Mouse (Mus musculus): ENCODE measurements around the gene Bpgm. TPM values are rescaled to one million over a fixed set of nuclear protein-coding genes. Genes with fewer than 3 reads are reported as not detected.

Bpgm gene
- total RNA-seq, 2 experiments from 2014 or later: 70.2 to 75.5 TPM

DNA sequence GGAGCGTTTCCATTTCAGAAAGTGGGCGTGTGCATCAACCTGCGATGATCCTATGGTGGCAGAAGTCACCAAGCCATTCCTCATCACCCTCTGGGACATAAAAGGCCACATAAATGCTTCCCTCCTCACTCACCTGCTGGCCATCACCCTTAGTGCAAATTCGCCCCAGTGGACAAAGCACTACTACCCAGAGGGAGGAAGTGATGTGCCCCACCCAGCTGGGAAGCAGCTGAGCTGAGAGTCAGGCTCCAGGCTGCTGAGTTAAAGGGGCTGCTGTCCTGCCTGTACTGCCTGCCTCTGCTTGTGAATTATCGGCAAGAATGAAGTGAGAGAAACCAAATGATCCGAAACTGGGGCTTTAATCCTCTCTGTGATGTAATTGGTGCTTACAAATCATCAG, 49.9 kb downstream of the Bpgm start:
- DNase-seq (ENCODE audit: low spot score in 2 of 2): no peak

DNA sequence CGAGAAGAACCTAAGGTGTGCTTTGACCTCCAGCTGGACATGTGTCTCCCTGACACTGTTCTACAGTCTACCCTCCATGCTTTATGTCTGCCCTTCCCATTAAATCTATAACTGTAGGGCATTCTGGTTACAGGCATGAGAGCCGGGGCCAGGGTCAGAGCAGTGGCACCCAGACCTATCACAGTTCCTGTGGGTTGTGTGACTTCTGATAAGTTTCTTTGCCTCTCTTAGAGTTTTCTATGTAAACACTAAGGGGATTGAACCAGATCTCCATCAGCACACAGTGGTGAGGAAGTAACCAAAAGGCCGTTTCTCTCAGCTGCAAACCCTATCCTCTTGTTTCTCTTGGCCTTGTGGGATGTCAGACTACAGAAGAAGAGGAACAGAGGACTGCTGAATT, 50.4 kb downstream of the Bpgm start:
- DNase-seq (ENCODE audit: low spot score in 2 of 2): no peak

GRCm38 (mm10) chr6:34528131-34528530, 52.1 kb downstream of the Bpgm start:
- no peak for DNase-seq (ENCODE audit: low spot score in 2 of 2)

GRCm38 (mm10) chr6:34529992-34530391, 54.0 kb downstream of the Bpgm start:
- no peak for DNase-seq (ENCODE audit: low spot score in 2 of 2)

DNA sequence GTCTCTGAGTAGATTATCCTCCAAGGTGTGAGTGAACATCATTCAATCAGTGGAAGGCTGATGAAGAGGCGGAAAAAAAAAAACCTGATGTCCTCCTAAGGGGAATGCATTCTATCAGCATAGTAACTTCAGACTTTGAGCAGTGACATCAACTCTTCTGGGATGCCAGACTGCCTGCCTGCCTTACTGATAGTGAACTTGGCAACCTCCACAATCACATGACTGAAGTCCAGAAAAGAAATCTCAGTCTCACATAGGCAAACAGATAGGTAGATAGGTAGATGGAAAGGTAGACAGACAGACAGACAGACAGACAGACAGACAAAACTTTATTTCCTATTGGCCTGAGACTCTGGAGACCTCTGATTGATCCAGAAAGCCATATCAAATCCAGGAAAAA, 57.0 kb downstream of the Bpgm start:
- DNase-seq (ENCODE audit: low spot score in 2 of 2): no peak

DNA sequence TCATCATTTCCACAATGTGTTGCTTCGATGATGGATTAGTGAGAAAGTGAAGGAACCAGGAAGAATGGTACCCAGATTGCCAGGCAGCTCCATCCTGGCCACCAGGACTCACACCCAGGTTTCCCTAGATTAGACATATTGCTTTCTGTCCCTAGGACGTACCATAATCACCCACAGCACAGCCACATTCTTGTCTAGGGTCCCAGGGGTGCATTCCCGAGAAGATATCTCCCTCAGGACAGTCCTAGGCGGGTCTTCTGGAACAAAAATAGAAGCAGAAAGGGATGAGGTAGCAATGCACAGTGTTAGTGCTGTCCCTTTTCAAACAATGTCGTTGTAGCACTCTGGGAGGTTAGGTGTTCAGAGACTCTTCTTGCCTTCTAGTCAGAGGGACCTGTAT, 57.9 kb downstream of the Bpgm start:
- no peak for DNase-seq (ENCODE audit: low spot score in 2 of 2)

DNA sequence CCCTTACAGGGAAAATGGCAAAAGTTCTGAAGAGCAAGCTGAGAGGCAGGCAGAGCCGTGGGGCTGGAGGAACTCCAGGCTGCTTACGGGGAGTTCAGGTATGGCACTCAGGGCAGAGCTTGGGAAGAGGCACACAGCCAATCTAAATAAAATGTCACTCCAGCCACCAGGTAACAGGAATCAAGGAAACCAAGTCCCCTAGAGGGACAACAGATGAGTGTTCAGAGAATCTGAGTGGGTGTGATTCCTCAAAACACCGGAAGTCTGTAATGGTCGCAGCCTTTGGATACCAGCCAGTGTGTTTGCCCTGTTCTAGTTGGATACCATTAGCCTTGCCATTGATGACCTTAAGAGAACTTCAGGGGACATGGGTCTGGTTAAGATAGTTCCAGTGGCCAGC, 66.9 kb downstream of the Bpgm start:
- no peak for DNase-seq (ENCODE audit: low spot score in 2 of 2)

- no peak for DNase-seq (ENCODE audit: low spot score in 2 of 2)
Measured at GRCm38 (mm10) chr6:34543303-34544206, 67.5 kb downstream of the Bpgm start.

DNA sequence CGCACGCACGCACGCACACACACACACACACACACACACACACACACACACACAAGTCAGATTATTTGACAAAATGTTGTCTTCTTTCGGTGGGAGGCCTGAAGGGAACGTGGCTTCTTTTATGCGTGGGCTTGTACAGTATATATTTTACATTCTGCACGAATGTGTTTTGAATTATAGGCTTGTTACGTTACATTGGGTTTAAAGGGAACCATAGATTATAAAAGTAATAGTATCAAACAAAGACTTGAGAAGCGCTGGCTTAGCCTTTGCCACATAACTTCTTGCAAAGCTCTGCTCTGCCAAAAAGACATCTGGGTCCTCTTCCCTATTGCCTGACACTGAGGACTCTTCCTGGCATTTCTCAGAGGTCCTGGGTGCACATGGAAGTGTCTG, 68.2 kb downstream of the Bpgm start:
- DNase-seq (ENCODE audit: low spot score in 2 of 2): no peak

GRCm38 (mm10) chr6:34545286-34545685, 69.3 kb downstream of the Bpgm start:
- no peak for DNase-seq (ENCODE audit: low spot score in 2 of 2)

- DNase-seq (ENCODE audit: low spot score in 2 of 2): no peak
Measured at GRCm38 (mm10) chr6:34548406-34548990, 72.5 kb downstream of the Bpgm start.

GRCm38 (mm10) chr6:34549017-34549416, 73.0 kb downstream of the Bpgm start:
- no peak for DNase-seq (ENCODE audit: low spot score in 2 of 2)

DNA sequence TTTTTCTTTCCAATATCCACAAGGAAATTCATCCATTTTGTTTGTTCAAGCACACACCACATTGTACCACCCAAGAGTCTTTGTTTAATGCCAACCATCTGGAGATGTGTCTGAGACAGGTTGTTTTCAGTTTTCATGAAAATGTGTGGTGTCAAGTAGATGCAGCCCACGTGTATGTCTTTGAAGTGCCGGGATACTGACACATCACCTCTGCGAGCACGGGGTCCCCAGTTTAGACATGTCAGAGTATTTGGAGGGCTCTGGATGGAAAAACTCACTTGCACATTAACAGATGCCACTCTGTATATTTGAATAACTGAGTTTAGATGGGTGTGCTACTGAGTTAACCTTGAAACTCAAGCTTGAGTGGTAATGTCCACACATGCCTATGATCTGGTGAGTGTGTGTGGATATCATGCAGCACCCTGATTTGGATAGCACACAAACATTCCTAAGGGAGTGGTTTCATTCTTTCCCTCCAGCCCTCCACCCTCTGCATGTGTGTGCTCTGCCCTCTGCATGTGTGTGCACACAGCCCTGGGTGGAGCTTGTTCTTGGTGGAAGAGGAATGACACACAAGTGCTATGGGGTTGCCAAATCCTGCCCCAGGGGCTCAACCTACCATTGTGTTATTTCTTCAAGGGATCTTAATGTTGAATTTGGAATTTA, 76.6 kb downstream of the Bpgm start:
- DNase-seq (ENCODE audit: low spot score in 2 of 2): no peak

DNA sequence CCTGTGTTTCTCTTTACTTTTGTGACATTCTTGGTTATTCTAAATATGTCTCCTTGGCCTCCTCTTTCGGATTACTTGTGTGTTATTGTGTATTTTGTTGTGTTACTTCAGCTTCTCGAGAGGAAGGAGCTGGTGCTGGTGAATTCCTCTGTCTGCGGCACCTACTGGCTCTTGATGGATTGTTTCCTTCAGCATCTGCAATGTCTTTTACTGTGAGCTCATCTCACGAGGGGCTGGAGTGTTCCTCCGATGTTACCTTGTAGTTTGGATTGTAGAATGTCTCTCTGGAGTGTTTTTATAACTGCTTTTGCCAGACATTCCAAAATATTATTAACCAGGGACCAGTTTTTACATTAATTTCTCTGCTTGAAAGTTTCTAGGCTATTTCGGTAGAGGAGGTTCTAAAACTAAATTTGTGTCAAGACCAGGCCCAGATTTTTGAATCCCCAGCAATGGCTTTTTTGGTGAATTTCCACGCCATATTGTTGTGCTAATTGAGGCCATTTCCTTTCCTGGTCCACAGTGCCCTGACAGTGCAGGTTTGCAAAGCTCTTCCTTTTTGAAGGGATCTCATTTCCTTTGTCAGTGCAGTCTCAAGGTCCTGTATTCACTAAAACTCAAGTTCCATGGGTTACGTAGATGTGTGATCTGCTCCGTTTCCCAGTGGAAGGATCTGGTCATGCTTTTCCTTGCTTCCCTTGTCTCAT, 78.4 kb downstream of the Bpgm start:
- DNase-seq (ENCODE audit: low spot score in 2 of 2): no peak

Other genes with a start within 250 kb of the Bpgm start
- 10 to 100 TPM; 39.7 to 42.0 TPM for gene Akr1b3, start 158.7 kb upstream of the Bpgm start, total RNA-seq (2021)
- gene Akr1b8, start 122.1 kb upstream of the Bpgm start, total RNA-seq (2021): 1 to 10 TPM in 1 of 2 experiments, under 1 TPM in 1; 0.67 to 1.0 TPM
- gene Akr1b10, start 92.0 kb upstream of the Bpgm start, total RNA-seq (2021): 10 to 100 TPM; 23.2 to 26.3 TPM
- gene Akr1b7, start 63.9 kb upstream of the Bpgm start, total RNA-seq (2021): not detected
- 10 to 100 TPM; 31.5 to 43.3 TPM for gene Cald1, start 122.3 kb downstream of the Bpgm start, total RNA-seq (2021)

All from layer of hippocampus, postnatal 14 days (tissue).